Mouse (Mus musculus): ENCODE measurements around the gene Olfr547.
"Not testable (repeated sequence)": the region's sequence is repeated elsewhere in the genome, so short reads cannot be mapped to it uniquely, and the experiment has no call there.

The Olfr547 gene

DNA sequence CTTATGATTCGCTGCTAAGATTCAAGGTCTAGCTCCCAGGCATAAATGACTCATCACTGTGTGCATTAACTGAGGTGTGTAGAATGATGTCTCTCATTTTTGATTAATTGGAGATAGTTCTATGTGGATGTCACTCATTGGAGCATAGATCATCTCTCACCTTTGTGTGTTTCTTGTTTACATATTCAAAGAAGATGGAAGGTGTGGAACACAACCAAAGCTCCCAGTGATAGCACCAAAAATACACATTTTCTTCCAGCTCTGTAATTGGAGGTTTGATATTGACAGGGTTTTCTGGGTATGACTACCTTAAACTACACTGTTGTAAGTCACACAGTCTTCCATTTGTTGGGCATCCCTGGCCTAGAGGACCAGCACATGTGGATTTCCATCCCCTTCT lies at the start of gene Olfr547:
TSS of gene Olfr547 (plus strand) at position 301 of the 400 bp plus-strand sequence.
- DNase-seq (ENCODE audit: extremely low spot score) = no peak

DNA sequence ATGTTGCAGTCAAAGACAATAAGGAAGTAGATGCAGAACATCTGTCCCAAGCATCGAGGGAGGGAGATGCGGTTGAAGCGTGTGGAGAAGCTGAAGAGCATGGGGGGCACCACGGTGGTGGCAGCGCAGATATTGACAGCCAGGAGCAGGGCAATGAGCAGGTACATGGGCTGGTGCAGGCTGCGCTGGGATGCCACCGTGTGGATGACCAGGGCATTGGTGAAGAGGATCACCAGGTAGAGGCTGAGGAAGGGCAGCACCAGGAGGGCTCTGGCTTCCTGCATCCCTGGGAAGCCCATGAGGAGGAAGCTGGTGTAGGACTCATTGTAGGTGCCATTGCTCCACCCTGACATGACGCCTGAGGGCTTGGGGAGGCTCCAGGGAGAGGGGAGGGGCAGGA lies 49.8 kb upstream of the Olfr547 start:
- DNase-seq (ENCODE audit: extremely low spot score) = not testable (repeated sequence)

DNA sequence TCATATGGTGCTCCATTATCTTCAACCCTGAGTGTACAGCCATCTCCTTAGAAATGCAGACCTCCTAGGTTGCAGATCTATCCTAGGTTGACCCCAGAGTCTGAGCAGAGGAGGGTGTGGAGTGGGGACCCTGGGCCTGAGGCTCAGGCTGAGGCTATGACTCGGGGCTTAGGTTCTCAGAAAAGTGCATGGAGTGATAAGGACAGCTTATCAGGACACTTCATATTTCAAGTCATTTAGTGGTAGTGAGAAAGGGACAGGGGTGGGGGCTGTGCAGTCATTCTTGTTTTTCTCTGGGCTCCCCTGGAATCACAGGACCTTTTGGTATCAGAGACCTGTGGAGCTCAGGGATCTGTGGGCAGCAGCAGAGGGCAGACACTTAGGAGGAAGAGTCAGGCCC lies 48.4 kb upstream of the Olfr547 start:
- no peak for DNase-seq (ENCODE audit: extremely low spot score)

DNA sequence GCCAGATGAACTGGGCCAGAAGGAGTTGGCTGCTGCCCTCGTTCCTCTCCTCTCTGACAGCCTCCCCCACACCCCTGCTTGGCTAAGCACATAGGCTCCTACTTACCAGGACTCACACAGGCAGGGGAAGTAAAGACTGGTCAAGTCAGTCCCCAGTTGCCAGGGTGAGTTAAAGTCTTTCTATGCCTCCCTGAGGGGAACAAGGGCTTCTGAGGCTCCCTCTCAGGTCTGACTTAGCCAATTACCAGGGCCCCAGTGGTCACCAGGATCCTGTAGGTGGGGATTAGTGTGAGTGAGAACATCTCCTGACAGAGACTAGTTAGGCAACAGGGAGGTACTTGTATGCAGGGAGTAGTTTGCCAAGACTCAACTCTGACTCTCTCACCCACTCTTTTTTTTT lies 46.4 kb upstream of the Olfr547 start, which contains the start of gene Olfr544:
TSS of gene Olfr544 (minus strand) at position 153 of the 400 bp plus-strand sequence.
- DNase-seq (ENCODE audit: extremely low spot score) = no peak

DNA sequence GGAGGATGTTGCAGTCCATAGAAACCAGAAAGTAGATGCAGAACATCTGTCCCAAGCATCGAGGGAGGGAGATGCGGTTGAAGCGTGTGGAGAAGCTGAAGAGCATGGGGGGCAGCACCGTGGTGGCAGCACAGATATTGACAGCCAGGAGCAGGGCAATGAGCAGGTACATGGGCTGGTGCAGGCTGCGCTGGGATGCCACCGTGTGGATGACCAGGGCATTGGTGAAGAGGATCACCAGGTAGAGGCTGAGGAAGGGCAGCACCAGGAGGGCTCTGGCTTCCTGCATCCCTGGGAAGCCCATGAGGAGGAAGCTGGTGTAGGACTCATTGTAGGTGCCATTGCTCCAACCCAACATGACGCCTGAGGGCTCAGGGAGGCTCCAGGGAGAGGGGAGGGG lies 40.1 kb upstream of the Olfr547 start:
- DNase-seq (ENCODE audit: extremely low spot score) = not testable (repeated sequence)

DNA sequence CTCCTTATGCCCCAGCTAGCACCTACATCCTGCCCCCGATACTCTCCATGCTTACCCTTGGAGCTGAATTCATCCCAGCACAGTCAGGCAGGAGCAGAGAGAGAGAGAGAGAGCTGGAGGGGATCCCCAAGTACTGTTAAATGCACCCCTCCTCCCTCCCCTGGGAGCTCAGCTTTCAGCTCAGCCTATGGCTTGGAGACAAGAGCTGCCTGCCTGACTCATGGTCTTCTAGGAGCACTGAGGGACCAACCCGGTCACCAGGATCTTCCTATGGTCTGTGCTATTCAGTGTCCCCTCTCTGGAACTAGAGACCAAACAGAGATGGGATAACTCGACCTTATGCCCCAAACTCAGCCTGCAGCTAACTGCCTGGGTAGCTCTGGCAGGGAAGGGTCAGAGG lies 35.1 kb upstream of the Olfr547 start, which contains the start of gene Olfr545:
TSS of gene Olfr545 (minus strand) at position 101 of the 400 bp plus-strand sequence.
- no peak for DNase-seq (ENCODE audit: extremely low spot score)

DNA sequence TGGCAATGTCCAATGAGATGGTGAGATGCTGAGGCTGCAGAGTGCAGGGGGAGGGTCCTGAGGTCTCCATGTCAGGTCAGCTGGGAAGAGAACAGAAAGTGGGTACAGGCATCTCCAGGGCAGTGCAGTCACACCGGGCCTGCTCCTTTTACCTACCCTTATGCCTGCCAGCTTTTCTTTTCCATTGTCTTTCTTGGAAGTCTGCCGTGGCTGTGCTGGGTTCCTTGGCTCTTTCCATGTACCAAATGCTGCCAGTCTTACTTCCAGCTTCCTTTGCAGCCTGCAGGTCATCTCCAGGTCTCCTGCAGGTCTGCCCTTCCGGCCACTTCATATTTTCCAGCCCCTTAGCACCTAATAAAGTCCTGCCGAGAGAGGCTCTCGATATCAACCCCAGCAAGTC lies 32.6 kb upstream of the Olfr547 start:
- no peak for DNase-seq (ENCODE audit: extremely low spot score)

DNA sequence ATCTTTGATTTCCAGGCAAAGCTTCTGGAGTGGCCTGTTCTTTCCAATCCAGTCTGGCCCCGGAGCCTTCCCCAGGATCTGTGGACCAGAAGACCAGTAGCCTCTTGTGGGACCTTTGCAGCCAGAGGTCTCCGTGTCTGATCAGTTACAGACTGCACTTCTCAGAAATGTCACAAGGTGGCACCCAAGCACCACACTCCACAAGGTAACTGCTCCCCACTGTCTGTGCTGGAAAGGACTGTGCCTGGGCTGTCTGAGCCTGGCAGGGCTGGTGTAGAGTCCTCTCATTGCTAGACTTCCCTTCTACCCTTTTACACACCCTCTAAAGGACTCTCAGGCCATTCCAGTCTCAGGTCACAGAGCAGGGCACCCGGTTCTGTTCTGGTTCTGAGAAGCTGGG lies 27.7 kb upstream of the Olfr547 start:
- DNase-seq (ENCODE audit: extremely low spot score) = peak; percentile 72

DNA sequence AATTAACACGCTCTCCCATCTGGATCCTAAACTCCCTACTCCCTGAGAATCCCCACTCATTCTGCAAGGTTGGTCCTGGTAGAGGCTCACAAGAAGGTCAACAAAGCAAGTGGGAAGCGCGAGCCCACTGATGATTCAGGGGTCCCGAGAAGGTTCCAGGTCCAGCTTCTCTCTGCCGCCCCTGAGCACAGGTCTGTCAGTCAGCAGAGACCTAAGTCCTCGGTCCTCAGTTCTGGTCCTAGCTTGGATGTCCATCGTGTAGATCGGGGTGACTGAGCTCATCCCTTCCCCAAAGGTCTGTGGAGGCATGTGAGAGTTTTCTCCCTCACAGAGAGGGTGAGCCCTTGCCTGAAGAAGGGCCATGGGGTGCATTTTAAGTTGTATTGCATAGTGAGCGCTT lies 26.5 kb upstream of the Olfr547 start:
- no peak for DNase-seq (ENCODE audit: extremely low spot score)

DNA sequence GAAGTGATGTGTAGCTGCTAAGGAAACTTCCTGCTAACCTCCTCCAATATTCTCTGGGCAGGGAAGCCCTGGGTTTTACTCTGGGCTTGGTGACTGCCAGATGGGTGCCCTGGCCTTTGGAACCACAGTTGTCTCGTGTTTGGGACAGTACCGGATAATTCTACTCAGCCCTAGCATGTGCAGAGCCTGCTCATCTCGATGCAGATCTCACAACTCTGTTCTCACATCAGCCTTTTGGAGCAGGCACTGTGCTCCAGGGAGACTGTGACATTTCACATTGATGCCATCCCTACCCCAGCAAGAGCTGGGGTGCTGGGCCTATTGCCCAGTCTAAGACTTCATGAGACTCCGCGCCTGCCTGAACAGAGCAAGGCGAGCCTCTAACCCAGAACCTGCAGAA lies 25.9 kb upstream of the Olfr547 start:
- DNase-seq (ENCODE audit: extremely low spot score) = no peak

DNA sequence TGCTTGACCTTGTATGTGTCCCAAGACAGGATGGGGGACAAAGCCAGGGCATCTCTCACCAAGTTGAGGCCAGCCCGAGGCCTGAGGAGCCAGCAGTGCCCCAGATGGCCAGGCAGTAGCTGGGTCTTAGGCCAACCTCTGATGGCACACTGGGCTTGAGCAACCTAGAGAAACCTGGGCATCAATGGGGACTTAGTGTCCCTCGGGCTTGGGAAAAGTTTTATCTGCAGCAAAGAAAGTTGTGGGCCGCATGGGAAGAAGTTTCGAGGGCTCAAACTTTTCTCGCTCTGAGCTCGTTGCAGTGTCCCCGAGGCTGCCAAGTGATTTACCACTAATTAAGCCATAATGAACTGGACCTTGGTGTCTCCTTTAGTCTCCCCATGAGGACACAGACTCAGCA lies 24.8 kb upstream of the Olfr547 start:
- no peak for DNase-seq (ENCODE audit: extremely low spot score)

DNA sequence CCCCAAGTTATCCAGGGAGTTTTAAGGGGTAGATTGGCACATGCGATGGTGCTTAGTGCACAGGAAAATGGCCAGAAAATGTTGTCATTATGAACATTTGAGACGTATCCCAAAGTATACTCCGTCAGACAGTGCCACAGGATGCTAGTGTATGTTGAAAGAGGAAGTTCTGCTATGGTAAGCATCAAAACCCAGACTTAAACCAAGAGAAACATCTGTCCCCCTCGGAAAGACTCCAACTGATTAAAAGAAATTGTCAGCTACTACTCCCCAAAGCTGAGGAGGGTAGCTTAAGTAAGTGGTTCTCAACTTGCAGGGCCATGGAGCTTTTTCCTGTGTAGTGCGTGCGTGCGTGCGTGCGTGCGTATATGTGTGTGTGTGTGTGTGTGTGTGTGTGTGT lies 22.6 kb upstream of the Olfr547 start:
- no peak for DNase-seq (ENCODE audit: extremely low spot score)

DNA sequence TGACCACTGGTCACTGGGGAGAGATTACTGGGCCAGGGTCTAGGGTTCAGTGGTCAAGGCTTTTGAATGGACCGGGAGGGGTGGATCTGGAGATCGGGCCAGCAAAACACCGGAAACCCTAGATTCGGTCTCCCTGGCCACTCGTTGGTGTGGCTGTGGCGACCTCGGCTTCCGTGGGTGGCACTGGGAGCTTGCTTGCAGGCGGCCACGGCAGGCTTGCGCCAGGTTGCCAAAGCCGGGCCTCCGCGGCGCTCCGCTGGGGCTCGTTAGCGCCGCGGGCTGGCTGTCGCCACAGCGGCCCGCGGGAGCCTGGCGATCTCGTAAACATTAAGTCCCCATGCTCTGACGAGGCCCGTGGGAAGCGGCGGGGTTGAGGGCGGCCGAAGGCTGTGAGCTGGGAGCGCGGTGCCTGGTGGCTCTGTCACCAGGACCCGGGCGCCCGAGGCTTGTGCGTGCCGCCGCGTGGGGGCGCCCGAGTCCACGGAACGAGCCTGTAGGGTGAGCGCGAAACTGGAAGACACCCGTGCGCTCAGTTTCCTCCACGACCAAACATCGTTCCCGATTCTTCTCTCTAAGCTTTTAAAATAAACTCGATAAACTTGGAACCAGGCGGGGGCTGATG lies 21.6 kb upstream of the Olfr547 start:
- DNase-seq (ENCODE audit: extremely low spot score) = peak; percentile 88

DNA sequence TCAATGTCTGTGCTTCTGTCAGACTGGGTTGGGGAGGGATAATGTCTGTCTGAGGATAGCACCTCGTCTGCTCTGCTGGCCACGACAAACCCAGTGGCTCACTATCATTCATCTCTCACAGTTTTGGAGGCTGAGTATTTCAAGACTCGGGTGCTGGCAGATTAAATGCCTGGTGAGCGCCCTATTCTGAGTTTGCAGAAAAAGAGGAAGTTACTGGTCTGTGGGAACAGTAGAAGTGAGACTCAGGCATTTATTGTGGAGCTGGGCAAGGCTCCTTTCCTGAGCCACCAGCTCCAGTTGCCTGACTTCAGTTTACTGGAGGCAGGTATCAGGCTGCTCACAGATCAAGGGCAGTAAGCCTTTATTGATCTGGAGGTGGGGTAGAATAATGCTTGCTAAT lies 20.4 kb upstream of the Olfr547 start:
- DNase-seq (ENCODE audit: extremely low spot score) = no peak

DNA sequence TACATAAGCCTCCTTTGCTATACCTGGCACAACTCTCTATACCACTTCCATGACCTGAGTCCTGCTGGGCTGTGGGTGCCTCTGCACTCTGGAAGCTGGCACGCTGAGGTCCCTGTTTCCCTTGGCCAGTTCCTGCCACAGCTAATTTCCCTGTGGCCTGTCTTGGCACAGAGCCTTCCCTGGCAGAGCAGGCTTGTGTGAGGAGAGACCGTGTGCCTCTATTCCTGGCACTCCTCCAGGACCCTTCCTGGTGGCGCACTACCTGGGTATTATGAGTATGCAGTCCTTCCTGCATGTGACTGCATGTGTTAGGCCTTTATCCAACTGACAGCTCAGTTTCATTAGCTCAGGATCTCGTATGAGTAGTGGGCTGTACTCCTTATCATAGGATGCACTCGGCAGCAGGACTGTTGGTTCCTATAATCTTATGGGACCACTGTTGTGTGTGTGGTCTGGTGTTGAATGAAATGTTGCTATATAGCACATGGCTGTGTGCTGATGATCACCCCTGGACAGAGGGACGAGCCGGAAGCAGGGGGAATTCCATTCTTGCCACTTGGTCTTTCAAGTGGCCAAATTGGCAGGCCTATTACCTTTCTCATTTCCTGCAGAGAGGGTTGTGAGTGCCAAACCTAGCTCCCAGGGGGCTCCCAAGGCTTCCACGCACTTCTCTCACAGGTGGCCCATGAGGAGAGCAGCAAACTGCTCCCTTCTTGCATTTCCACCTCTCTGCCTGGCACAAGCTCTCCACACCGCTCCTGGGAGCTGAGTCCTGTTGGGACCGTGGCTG lies 18.1 kb upstream of the Olfr547 start:
- DNase-seq (ENCODE audit: extremely low spot score) = no peak

DNA sequence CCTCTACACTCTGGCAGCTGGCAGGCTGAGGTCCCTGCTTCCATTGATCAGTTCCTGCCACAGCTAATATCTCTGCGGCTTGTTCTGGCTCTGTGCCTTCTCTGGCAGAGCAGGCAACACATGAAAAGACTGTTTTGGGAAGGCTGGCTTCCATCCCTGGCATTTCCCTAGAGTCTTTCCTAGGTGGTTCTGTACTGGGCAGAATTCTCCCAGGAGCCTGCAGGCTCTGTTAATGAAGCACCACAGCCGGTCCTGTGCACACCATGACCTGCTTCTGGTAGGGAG lies 17.6 kb upstream of the Olfr547 start:
- DNase-seq (ENCODE audit: extremely low spot score) = no peak

DNA sequence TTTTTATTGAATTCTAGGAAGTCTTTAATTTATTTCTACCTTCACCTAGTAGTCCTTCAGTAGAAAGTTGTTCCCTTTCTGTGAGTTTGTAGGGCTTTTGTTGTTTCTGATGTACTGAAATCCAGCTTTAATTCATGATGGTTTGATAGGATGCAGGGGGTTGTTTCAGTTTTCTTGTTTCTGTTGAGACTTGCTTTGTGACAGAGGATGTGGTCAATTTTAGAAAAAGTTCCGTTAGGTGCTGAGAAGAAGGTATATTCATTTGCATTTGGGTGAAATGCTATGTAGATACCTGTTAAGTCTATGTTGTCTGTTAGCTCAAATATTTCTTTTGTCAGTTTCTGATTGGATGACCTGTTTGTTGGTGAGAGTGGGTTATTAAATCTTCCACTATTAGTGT lies 5.5 kb upstream of the Olfr547 start:
- DNase-seq (ENCODE audit: extremely low spot score) = no peak

DNA sequence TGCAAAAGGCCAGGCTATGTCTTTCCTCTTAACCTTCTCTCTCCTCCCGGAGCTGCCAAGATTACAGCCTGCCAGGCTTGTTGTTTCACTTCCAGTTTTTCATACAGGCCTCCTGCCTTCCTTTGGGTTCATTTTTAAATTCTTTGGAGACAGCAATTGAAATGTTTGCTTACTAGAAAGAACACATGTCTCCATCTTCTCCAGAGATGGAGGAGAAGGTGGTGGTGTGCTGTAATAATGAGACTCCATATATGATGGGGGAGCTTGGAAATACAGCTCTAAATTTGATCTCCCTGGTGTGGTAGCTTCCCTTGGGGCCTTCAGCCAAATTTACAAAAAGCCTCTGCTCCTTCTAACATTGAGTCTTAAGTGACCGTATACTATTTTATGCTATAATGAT lies 6.0 kb downstream of the Olfr547 start, which contains the start of gene Olfr548-ps1:
TSS of gene Olfr548-ps1 (plus strand) at position 301 of the 400 bp plus-strand sequence.
- no peak for DNase-seq (ENCODE audit: extremely low spot score)

DNA sequence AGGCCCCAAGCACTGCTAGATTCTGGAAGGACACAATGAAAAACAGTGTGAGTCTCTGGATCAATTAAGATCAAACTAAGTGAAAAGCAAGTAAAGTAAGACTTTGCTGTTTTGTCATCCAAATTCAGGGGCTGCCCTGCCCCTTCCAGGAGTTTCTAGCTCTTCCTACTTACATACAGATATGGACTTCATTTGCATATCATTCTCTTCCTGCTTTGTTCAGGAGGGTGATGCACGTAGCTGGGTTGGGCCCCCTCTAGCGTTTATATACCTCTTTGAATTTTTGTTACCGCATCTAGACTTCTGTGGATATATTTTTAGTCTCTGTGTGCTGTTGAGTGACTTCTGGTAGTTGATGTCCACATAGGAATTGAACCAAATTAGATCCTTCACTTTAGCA lies 6.7 kb downstream of the Olfr547 start:
- DNase-seq (ENCODE audit: extremely low spot score) = no peak

DNA sequence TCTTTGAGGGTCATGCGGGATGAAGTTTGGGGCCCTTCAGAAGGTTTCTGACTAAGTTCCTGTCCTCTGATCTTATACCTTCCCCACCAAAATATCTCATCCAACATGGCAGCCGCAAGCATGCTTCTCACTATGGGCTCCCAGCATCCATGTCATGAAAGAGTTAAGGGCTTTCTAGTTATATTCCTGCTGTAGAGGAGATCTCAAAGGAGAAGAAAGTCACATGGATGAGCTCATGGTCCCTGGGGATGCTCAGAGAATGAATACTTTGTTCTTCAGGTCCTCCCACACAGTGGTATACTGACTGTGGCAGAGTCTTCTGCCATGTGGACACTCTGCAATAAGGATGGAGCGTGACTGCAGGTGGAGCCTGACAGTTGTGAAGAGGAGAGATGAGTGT lies 15.0 kb downstream of the Olfr547 start, which contains the start of gene Olfr549:
TSS of gene Olfr549 (plus strand) at position 301 of the 400 bp plus-strand sequence.
- DNase-seq (ENCODE audit: extremely low spot score) = no peak

DNA sequence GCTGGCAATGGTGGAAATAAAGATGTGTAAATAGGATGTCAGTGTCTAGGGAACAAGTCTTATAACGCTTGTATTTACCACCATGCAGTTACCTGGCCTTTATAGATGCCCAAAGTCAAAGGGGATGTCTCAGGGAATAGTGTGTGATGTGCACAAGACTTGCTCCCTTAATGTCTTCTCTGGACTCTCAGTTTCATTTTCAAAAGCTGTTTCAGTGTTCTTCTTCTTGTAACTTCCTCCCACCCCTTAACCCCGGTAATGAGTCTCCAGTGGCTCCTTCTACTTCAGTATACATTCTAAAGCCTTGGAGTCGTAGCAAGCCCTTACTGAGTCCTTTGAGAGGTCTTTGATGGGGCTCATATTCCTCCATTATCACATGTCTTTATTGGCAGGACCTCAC lies 18.7 kb downstream of the Olfr547 start:
- DNase-seq (ENCODE audit: extremely low spot score) = no peak

DNA sequence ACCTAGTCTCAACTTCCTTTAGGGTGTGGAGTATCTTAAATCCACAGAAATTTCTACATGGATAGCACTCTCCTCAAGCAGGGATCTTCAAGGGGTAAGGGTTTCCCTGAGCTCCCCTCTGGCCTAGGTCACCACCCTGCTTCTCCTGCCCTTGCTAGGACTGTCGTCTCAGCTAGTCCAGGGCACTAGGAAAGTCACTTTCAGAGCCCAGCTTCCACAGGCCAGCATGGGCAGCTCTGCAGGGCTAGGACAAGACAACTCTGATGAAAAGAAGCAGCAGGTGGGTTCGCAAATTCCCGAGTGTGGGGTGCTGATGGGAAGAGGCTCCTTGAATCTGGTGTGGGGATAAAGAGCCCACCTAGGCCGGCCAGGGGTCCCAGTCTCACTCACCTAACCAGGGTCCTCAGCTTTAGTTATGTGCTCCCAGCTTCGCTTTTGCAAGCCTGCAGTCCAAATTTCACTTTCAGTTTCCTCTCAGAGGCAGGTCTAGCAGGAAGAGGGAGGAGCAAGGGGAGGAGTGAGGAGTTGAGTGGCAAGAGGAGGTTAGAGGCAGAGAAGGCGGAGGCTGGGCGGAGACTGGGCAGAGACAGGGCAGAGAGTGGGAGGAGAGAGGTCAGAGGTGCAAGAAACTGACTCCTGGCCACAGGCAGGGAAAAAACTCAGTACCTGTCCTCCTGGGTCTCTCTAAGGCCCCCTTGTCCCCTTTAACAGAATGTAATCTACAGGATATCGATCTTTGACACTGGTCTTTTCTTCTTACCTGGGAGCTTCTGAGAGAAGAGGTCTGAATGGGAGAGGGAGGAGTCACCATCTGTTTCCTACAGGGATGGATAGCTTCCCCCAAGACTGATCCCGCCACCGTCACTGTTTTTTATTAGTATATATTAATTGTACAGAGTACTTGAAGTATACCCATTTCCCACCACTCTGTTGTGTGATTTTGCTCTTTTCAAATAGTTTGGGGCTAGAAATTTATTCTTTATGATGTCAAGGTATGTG lies 30.7 kb downstream of the Olfr547 start, which contains the start of gene Trim21:
TSS of gene Trim21 (minus strand) at position 488 of the 999 bp plus-strand sequence.
- peak; percentile 80 for DNase-seq (ENCODE audit: extremely low spot score)

All from embryo, embryonic 9.5 days (tissue).